Mouse (Mus musculus): Measurements from ENCODE around the gene Kctd19. TPM values are rescaled to one million over a fixed set of nuclear protein-coding genes. Genes with fewer than 3 reads are reported as not detected.

The Kctd19 gene
- polyA plus RNA-seq, 1 experiment: 0.01 TPM

DNA sequence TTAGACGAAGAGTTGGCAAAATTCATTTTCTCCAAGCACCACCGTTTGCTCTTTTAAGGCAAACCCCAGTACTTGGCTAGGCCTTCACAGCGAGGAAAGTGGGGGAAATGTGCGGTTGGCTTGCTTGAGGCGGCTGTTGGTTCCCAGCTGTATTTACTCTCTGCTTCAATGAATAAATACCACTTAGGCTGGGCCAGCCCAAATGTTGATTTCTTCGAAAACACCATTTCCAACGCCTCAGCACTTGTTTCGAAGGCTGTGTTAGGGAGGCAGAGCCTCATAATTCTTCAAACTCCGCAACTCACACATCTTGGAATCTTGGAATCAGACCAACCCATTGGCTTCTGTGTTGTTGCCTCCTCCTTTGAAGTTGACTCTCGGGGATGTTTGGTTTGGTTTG, 6.9 kb downstream of the Kctd19 start:
- Histone ChIP-seq H3K4me3 (ENCODE audit: insufficient read depth, poor library complexity, severe bottlenecking) (no peak overlapping the region), H3K79me3 (ENCODE audit: low read depth) (no peaks in the 10 kb centered on the region)
- no peak for TF ChIP-seq CTCF (IDR thresholded peaks at IDR 0.05; ENCODE audit: control insufficient read depth, insufficient read depth, insufficient read length)
- TF ChIP-seq MAX (IDR thresholded peaks at IDR 0.05): no peak
- TF ChIP-seq MYOD1 (IDR thresholded peaks at IDR 0.05; ENCODE audit: control insufficient read depth, insufficient read length, low read depth): no peak
- no peak for TF ChIP-seq CEBPB (IDR thresholded peaks at IDR 0.05; ENCODE audit: low read depth)
- TF ChIP-seq MYOG (IDR thresholded peaks at IDR 0.05; ENCODE audit: control insufficient read depth, extremely low read depth, insufficient read length): no peak
- TF ChIP-seq FOSL1 (IDR thresholded peaks at IDR 0.05; ENCODE audit: insufficient read depth, low read length, poor library complexity, severe bottlenecking): no peak
- no peak for TF ChIP-seq USF1 (IDR thresholded peaks at IDR 0.05; ENCODE audit: low read depth)

DNA sequence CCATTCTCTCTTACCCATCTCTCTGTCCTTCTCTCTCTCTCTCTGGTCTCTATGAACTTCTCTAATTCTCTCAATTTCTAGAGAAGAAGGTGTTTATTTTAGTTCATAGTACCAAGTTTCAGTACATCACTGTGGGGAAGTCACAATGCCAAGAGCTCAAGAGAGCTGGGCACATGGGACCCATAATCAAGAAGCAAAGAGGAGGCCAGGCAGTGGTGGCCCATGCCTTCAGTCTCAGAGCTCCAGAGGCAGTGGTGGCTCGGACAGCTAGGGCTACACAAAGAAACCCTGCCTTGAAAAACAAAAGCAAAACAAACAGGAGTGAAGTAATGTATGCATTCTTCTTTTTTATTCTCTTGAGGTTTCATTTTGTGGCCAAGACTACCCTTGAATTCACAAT, 8.8 kb downstream of the Kctd19 start:
- H3K79me2 ChIP-seq (ENCODE audit: control insufficient read depth, insufficient read depth): no peaks in the 10 kb centered on the region
- H3K4me3 ChIP-seq (ENCODE audit: insufficient read depth, poor library complexity, severe bottlenecking): no peak overlapping the region
- no peaks in the 10 kb centered on the region for H3K36me3 ChIP-seq (ENCODE audit: control insufficient read depth, insufficient read depth)
- TF ChIP-seq MYOG (IDR thresholded peaks at IDR 0.05; ENCODE audit: control insufficient read depth, extremely low read depth, insufficient read length) (no peak), CEBPB (IDR thresholded peaks at IDR 0.05; ENCODE audit: low read depth) (no peak), MYOD1 (IDR thresholded peaks at IDR 0.05; ENCODE audit: control insufficient read depth, insufficient read length, low read depth) (no peak), MAX (IDR thresholded peaks at IDR 0.05) (no peak), FOSL1 (IDR thresholded peaks at IDR 0.05; ENCODE audit: insufficient read depth, low read length, poor library complexity, severe bottlenecking) (no peak), CTCF (IDR thresholded peaks at IDR 0.05; ENCODE audit: control insufficient read depth, insufficient read depth, insufficient read length) (no peak), USF1 (IDR thresholded peaks at IDR 0.05; ENCODE audit: low read depth) (no peak)
- H3K27me3 ChIP-seq (ENCODE audit: control insufficient read depth, insufficient read depth, insufficient read length): peaks cover 5% of the 10 kb centered on the region
- H3K79me3 ChIP-seq (ENCODE audit: low read depth): no peaks in the 10 kb centered on the region
- H3ac ChIP-seq (ENCODE audit: control insufficient read depth, insufficient read length, low read depth): no peak overlapping the region

More for the DNA sequence above, 6.9 kb downstream of the Kctd19 start:
- H3ac ChIP-seq (ENCODE audit: control insufficient read depth, insufficient read length, low read depth): no peak overlapping the region
- no peaks in the 10 kb centered on the region for H3K79me2 ChIP-seq (ENCODE audit: control insufficient read depth, insufficient read depth)
- H3K27me3 ChIP-seq (ENCODE audit: control insufficient read depth, insufficient read depth, insufficient read length): peaks cover 3% of the 10 kb centered on the region
- H3K36me3 ChIP-seq (ENCODE audit: control insufficient read depth, insufficient read depth): no peaks in the 10 kb centered on the region

DNA sequence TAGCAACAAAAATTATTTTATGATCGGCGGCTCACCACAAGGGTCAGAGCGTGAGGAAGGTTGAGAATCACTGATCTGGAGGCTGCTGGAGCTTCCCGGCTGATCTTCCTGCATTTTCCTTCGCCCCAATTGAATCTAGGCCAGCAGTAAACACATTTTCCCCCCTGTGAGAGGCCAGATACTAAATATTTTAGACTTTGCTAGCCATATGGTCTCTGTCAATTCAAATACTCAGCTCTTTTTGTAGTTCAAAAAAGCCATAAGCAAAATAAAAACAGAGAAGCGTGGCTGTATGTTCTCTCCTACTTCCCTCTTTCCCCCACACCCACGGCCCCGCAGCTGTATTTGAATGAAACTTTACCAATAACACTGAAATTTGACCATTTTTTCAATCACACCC, 9.8 kb downstream of the Kctd19 start:
- peaks cover 5% of the 10 kb centered on the region for H3K27me3 ChIP-seq (ENCODE audit: control insufficient read depth, insufficient read depth, insufficient read length)
- TF ChIP-seq FOSL1 (IDR thresholded peaks at IDR 0.05; ENCODE audit: insufficient read depth, low read length, poor library complexity, severe bottlenecking) (no peak), MYOG (IDR thresholded peaks at IDR 0.05; ENCODE audit: control insufficient read depth, extremely low read depth, insufficient read length) (no peak), USF1 (IDR thresholded peaks at IDR 0.05; ENCODE audit: low read depth) (no peak), CEBPB (IDR thresholded peaks at IDR 0.05; ENCODE audit: low read depth) (no peak), MAX (IDR thresholded peaks at IDR 0.05) (no peak), MYOD1 (IDR thresholded peaks at IDR 0.05; ENCODE audit: control insufficient read depth, insufficient read length, low read depth) (no peak), CTCF (IDR thresholded peaks at IDR 0.05; ENCODE audit: control insufficient read depth, insufficient read depth, insufficient read length) (no peak)
- no peaks in the 10 kb centered on the region for H3K36me3 ChIP-seq (ENCODE audit: control insufficient read depth, insufficient read depth)
- no peak overlapping the region for H3K4me3 ChIP-seq (ENCODE audit: insufficient read depth, poor library complexity, severe bottlenecking)
- H3K79me3 ChIP-seq (ENCODE audit: low read depth): no peaks in the 10 kb centered on the region
- H3K79me2 ChIP-seq (ENCODE audit: control insufficient read depth, insufficient read depth): no peaks in the 10 kb centered on the region
- H3ac ChIP-seq (ENCODE audit: control insufficient read depth, insufficient read length, low read depth): no peak overlapping the region

DNA sequence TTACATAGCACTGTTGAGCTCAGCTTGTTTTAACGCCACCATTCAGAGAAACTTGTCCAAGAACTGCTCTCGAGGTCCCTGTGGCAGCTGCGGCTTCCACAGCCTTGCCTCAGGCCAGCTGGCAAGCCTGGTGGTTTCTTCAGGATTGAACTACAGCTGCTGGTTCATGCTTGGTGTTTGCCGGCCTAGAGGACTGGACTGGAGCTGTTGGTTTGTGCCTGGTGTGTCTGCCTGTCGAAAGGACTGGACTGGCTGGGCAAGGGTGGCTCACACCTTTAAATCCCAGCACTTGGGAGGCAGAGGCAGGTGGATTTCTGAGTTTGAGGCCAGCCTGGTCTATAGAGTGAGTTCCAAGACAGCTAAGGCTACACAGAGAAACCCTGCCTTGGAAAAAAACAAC, 13.3 kb downstream of the Kctd19 start:
- no peaks in the 10 kb centered on the region for H3K79me2 ChIP-seq (ENCODE audit: control insufficient read depth, insufficient read depth)
- no peak overlapping the region for H3ac ChIP-seq (ENCODE audit: control insufficient read depth, insufficient read length, low read depth)
- TF ChIP-seq CTCF (IDR thresholded peaks at IDR 0.05; ENCODE audit: control insufficient read depth, insufficient read depth, insufficient read length) (no peak), MAX (IDR thresholded peaks at IDR 0.05) (no peak), MYOG (IDR thresholded peaks at IDR 0.05; ENCODE audit: control insufficient read depth, extremely low read depth, insufficient read length) (no peak), FOSL1 (IDR thresholded peaks at IDR 0.05; ENCODE audit: insufficient read depth, low read length, poor library complexity, severe bottlenecking) (no peak), MYOD1 (IDR thresholded peaks at IDR 0.05; ENCODE audit: control insufficient read depth, insufficient read length, low read depth) (no peak), CEBPB (IDR thresholded peaks at IDR 0.05; ENCODE audit: low read depth) (no peak), USF1 (IDR thresholded peaks at IDR 0.05; ENCODE audit: low read depth) (no peak)
- no peaks in the 10 kb centered on the region for H3K36me3 ChIP-seq (ENCODE audit: control insufficient read depth, insufficient read depth)
- no peak overlapping the region for H3K4me3 ChIP-seq (ENCODE audit: insufficient read depth, poor library complexity, severe bottlenecking)
- no peaks in the 10 kb centered on the region for H3K79me3 ChIP-seq (ENCODE audit: low read depth)
- H3K27me3 ChIP-seq (ENCODE audit: control insufficient read depth, insufficient read depth, insufficient read length): peaks cover 5% of the 10 kb centered on the region

DNA sequence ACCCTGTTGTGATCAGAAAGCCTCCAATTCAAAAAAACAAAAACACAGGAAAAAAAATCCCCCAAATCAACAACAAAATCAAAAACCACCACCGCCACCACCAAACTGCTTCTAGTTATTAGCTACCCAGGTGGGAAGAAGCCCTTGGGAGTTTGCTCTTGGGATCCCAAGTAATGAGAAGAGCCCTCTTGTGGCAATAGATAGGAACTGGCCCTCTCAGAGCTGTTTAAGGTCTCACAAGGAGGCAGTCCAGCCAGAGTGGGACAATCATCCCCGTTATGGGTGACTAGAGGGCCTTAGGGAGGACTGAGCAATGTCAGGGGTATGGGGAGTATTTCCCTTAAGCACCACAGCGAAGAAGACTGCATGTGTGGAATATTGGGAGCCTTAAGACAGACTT, 15.6 kb downstream of the Kctd19 start:
- no peaks in the 10 kb centered on the region for H3K79me3 ChIP-seq (ENCODE audit: low read depth)
- H3K27me3 ChIP-seq (ENCODE audit: control insufficient read depth, insufficient read depth, insufficient read length): peaks cover 5% of the 10 kb centered on the region
- no peak for TF ChIP-seq MYOD1 (IDR thresholded peaks at IDR 0.05; ENCODE audit: control insufficient read depth, insufficient read length, low read depth)
- TF ChIP-seq CEBPB (IDR thresholded peaks at IDR 0.05; ENCODE audit: low read depth): no peak
- TF ChIP-seq USF1 (IDR thresholded peaks at IDR 0.05; ENCODE audit: low read depth): no peak
- peak; percentile 41 for TF ChIP-seq CTCF (IDR thresholded peaks at IDR 0.05; ENCODE audit: control insufficient read depth, insufficient read depth, insufficient read length)
- TF ChIP-seq FOSL1 (IDR thresholded peaks at IDR 0.05; ENCODE audit: insufficient read depth, low read length, poor library complexity, severe bottlenecking): no peak
- TF ChIP-seq MAX (IDR thresholded peaks at IDR 0.05): no peak
- no peak for TF ChIP-seq MYOG (IDR thresholded peaks at IDR 0.05; ENCODE audit: control insufficient read depth, extremely low read depth, insufficient read length)
- no peaks in the 10 kb centered on the region for H3K79me2 ChIP-seq (ENCODE audit: control insufficient read depth, insufficient read depth)
- H3K36me3 ChIP-seq (ENCODE audit: control insufficient read depth, insufficient read depth): no peaks in the 10 kb centered on the region
- no peak overlapping the region for H3K4me3 ChIP-seq (ENCODE audit: insufficient read depth, poor library complexity, severe bottlenecking)
- no peak overlapping the region for H3ac ChIP-seq (ENCODE audit: control insufficient read depth, insufficient read length, low read depth)

DNA sequence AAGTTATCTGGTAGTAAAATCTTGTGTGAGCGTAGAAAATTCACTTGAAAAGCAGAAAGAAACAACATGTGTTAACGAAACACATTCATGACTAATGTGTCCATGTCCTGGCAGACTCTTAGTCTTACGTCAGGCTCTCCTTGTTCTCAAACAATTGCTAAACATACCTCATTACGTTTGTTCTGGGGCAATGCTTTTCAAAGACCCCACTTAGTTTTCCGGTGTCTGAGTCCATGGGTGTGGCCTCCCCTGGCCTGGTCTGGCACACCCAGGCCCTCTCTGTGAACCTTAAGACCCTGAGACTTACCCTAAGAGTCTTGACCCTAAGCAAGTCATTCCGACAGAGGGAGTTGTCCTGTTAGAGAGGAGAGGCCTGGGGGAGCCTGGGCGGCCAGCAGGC, 19.4 kb downstream of the Kctd19 start:
- no peaks in the 10 kb centered on the region for H3K79me3 ChIP-seq (ENCODE audit: low read depth)
- H3K36me3 ChIP-seq (ENCODE audit: control insufficient read depth, insufficient read depth): no peaks in the 10 kb centered on the region
- H3ac ChIP-seq (ENCODE audit: control insufficient read depth, insufficient read length, low read depth): no peak overlapping the region
- TF ChIP-seq FOSL1 (IDR thresholded peaks at IDR 0.05; ENCODE audit: insufficient read depth, low read length, poor library complexity, severe bottlenecking) (no peak), MAX (IDR thresholded peaks at IDR 0.05) (no peak), CTCF (IDR thresholded peaks at IDR 0.05; ENCODE audit: control insufficient read depth, insufficient read depth, insufficient read length) (no peak), USF1 (IDR thresholded peaks at IDR 0.05; ENCODE audit: low read depth) (no peak), MYOG (IDR thresholded peaks at IDR 0.05; ENCODE audit: control insufficient read depth, extremely low read depth, insufficient read length) (no peak), MYOD1 (IDR thresholded peaks at IDR 0.05; ENCODE audit: control insufficient read depth, insufficient read length, low read depth) (no peak), CEBPB (IDR thresholded peaks at IDR 0.05; ENCODE audit: low read depth) (no peak)
- H3K27me3 ChIP-seq (ENCODE audit: control insufficient read depth, insufficient read depth, insufficient read length): no peaks in the 10 kb centered on the region
- H3K79me2 ChIP-seq (ENCODE audit: control insufficient read depth, insufficient read depth): no peaks in the 10 kb centered on the region
- H3K4me3 ChIP-seq (ENCODE audit: insufficient read depth, poor library complexity, severe bottlenecking): no peak overlapping the region

Measured in C2C12 (cell line).